Mouse (Mus musculus) cerebellum, adult 2 months (tissue): ENCODE measurements around the gene Uaca.
"Not testable (repeated sequence)": the region's sequence is repeated elsewhere in the genome, so short reads cannot be mapped to it uniquely, and the experiment has no call there.

Source experiments
- CTCF ChIP-seq: fragments of 200-500 bp; IDR thresholded peaks from 2 replicates; pipeline ENCODE4 v1.5.1; 2011; ENCODE audit warnings: low read depth, mild to moderate bottlenecking, control low read depth, low read length, moderate library complexity, borderline replicate concordance; ENCODE audit not compliant: insufficient read depth
- POLR2A ChIP-seq: fragments of 200-500 bp; IDR thresholded peaks from 2 replicates; pipeline ENCODE4 v1.6.1; 2011; ENCODE audit warnings: low read length, control low read depth, borderline replicate concordance; ENCODE audit not compliant: insufficient read depth

- not testable (repeated sequence) for TF ChIP-seq POLR2A, CTCF
These were observed 24.2 kb downstream of the Uaca start for GRCm38 (mm10) chr9:60818582-60818981.
